Mouse (Mus musculus): Measurements from ENCODE around the gene Tmem43. TPM values are rescaled to one million over a fixed set of nuclear protein-coding genes. Genes with fewer than 3 reads are reported as not detected.

Tmem43 gene
- polyA plus RNA-seq, 1 experiment from 2014 or later: 69.6 TPM

DNA sequence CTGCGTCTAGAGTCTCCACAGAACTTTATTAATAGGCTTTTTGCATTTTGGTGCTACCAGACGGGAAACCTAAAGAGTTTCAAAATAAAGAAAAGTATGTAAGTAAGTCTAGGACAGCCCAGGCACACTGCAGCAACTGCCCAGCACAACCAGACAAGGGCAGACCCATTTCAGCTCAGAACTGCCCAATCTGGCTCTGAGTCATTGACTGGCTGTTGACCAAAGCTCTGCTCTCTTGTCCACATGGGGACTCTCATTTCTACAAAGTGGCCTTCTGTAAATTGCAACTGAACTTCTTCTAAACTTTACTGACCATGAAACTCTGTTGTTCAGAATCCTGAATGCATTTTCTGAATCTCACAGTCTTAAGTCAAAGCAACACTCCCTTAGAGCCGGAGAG is 61.7 kb downstream of the Tmem43 start:
- no peak for ATAC-seq (ENCODE audit: insufficient number of reproducible peaks, low FRiP score, low TSS enrichment, low read depth)
- Histone ChIP-seq H3K27me3 (no peaks in the 10 kb centered on the region), H3K36me3 (no peaks in the 10 kb centered on the region), H3K4me1 (peaks cover 9% of the 10 kb centered on the region; the same call in 1 of the 2 replicates), H3K4me2 (replicated peaks) (no peak overlapping the region), H3K27ac (replicated peaks) (no peak overlapping the region), H3K9ac (no peak overlapping the region), H3K4me3 (replicated peaks) (no peak overlapping the region), H3K9me3 (replicated peaks) (no peaks in the 10 kb centered on the region)
- WGBS: 86% methylated on average over 3 of the region's 3 CpGs

DNA sequence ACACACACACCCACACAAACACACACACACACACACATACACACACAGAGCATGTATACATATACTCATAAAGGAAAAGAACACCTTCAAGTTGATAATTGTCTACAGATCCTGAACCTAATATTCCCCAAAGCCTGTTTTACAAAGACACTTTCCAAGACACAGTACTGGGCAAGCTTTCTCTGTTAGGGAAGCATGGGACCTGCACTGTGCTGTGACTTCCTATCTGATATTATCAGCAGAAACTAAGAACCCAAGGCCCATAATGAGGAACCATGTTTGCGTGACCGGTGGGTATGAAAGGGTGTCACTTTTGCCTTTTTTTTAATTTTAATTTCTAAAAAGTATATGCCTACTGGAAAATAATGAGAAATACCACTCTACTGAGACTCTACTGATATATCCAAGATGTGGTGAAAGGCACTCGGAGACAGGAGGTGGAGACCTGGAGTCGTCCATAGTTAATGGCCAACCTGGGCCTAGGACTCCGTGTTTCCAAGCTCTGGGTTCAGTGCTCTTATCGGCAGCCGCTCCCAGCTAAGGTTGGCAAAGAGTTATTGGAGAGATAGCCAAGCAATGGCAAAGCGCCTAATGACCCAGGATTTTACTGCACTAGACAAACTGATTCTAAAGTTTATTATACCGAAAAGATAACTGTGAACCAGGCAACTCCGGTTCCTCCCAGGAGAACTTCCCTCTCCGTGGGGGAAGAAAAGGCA is 62.7 kb downstream of the Tmem43 start:
- 80% methylated on average over 11 of the region's 11 CpGs for WGBS
- Histone ChIP-seq H3K27me3 (no peaks in the 10 kb centered on the region), H3K27ac (replicated peaks) (no peak overlapping the region), H3K4me1 (peaks cover 13% of the 10 kb centered on the region), H3K4me2 (replicated peaks) (no peak overlapping the region), H3K4me3 (replicated peaks) (no peak overlapping the region), H3K9ac (no peak overlapping the region), H3K9me3 (replicated peaks) (no peaks in the 10 kb centered on the region), H3K36me3 (no peaks in the 10 kb centered on the region)
- no peak for ATAC-seq (ENCODE audit: insufficient number of reproducible peaks, low FRiP score, low TSS enrichment, low read depth)

Other genes with a start within 250 kb of the Tmem43 start
- gene Wnt7a, start 62.3 kb upstream of the Tmem43 start, polyA plus RNA-seq (2015; fragmentation: Nextera tagmentation; extraction: Ambion mirVana): 0.66 and 1.1 TPM in 2 replicates
- gene Chchd4, start 157 bp upstream of the Tmem43 start, polyA plus RNA-seq (2015; fragmentation: Nextera tagmentation; extraction: Ambion mirVana): 22.2 and 22.3 TPM in 2 replicates
- 17.5 and 19.7 TPM in 2 replicates for gene Xpc, start 42.2 kb downstream of the Tmem43 start, polyA plus RNA-seq (2015; fragmentation: Nextera tagmentation; extraction: Ambion mirVana)
- gene Lsm3, start 42.2 kb downstream of the Tmem43 start, polyA plus RNA-seq (2015; fragmentation: Nextera tagmentation; extraction: Ambion mirVana): 220 and 227 TPM in 2 replicates
- gene Slc6a6, start 210.3 kb downstream of the Tmem43 start, polyA plus RNA-seq (2015; fragmentation: Nextera tagmentation; extraction: Ambion mirVana): 61.6 and 77.5 TPM in 2 replicates

All from embryonic facial prominence, embryonic 15.5 days (tissue).